Mouse (Mus musculus) cerebellum, adult 2 months (tissue): Measurements from ENCODE around the gene Atp12a. TPM values are rescaled to one million over a fixed set of nuclear protein-coding genes. Genes with fewer than 3 reads are reported as not detected.

Source experiments
- DNase-seq, 2 experiments: peaks; one replicate each; pipeline ENCODE4 v3.0.0; 2021
- H3K27ac ChIP-seq: fragments of 200-500 bp; 2 replicates; pipeline ENCODE4 v1.5.1; 2012; ENCODE audit warnings: low read length, control low read depth, inconsistent platforms; ENCODE audit not compliant: insufficient read depth
- H3K27me3 ChIP-seq: fragments of 200-500 bp; 2 replicates; pipeline ENCODE4 v1.6.1; 2012; ENCODE audit warnings: inconsistent platforms, mild to moderate bottlenecking, low read length, moderate library complexity; ENCODE audit not compliant: control insufficient read depth, insufficient read depth
- H3K4me1 ChIP-seq: fragments of 200-500 bp; 2 replicates; pipeline ENCODE4 v1.6.1; 2011; ENCODE audit warnings: low read length; ENCODE audit not compliant: control insufficient read depth, insufficient read depth
- H3K4me3 ChIP-seq: fragments of 200-500 bp; replicated peaks from 2 replicates; pipeline ENCODE3; 2011; ENCODE audit warnings: mild to moderate bottlenecking, low read depth, low read length, control low read depth; ENCODE audit not compliant: insufficient read depth
- CTCF ChIP-seq: fragments of 200-500 bp; IDR thresholded peaks from 2 replicates; pipeline ENCODE4 v1.5.1; 2011; ENCODE audit warnings: low read depth, mild to moderate bottlenecking, control low read depth, low read length, moderate library complexity, borderline replicate concordance; ENCODE audit not compliant: insufficient read depth
- POLR2A ChIP-seq: fragments of 200-500 bp; IDR thresholded peaks from 2 replicates; pipeline ENCODE4 v1.6.1; 2011; ENCODE audit warnings: low read length, control low read depth, borderline replicate concordance; ENCODE audit not compliant: insufficient read depth
- WGBS: fragments of 180-500 bp; shearing (Covaris S2); methylation state at CpG from one replicate; pipeline ENCODE4 v1.1.7; 2018; 5-methylcytosine and 5-hydroxymethylcytosine counted together
- polyA plus RNA-seq: library from polyadenylated mRNA; depleted of rRNA; stranded (reverse); fragments of >200 nt; gene quantifications from 2 replicates; pipeline ENCODE4 v1.2.3, GENCODE M21; 2012

Gene Atp12a
- polyA plus RNA-seq, 1 experiment: not detected

DNA sequence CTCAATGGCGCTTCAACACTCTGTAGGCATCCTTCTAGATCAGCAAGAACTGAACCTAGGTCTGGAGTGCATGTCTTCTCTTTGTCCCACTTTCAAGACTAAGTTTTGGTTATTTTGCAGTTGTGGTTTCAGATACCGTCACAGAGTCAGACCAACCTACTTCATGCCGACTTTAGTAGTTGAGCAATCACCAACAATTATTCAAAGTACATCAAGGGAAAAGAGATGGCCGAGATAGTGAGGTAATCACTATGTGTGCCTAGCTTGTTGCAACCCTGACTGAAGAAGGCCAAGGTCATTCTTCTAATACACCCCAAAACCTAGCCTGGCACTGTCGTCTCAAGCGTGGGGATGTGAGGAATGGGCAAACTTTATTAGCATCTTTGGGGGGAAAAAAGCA, 8.7 kb upstream of the Atp12a start:
- Histone ChIP-seq H3K27ac (no peak overlapping the region), H3K27me3 (no peaks in the 10 kb centered on the region), H3K4me3 (no peak overlapping the region), H3K4me1 (no peaks in the 10 kb centered on the region)
- no peak for TF ChIP-seq CTCF
- no peak for TF ChIP-seq POLR2A
- no peak for DNase-seq
- WGBS: 90% methylated on average over 6 of the region's 6 CpGs

GRCm38 (mm10) chr14:56358422-56358821, 6.4 kb upstream of the Atp12a start:
- H3K27ac ChIP-seq: no peak overlapping the region
- H3K4me3 ChIP-seq: no peak overlapping the region
- DNase-seq: no peak
- 53% methylated on average over 7 of the region's 7 CpGs for WGBS
- no peaks in the 10 kb centered on the region for H3K27me3 ChIP-seq
- no peaks in the 10 kb centered on the region for H3K4me1 ChIP-seq
- TF ChIP-seq POLR2A: no peak
- TF ChIP-seq CTCF: no peak

- H3K27ac ChIP-seq: no peak overlapping the region
- 50% methylated on average over 6 of the region's 6 CpGs for WGBS
- H3K27me3 ChIP-seq: no peaks in the 10 kb centered on the region
- no peaks in the 10 kb centered on the region for H3K4me1 ChIP-seq
- no peak overlapping the region for H3K4me3 ChIP-seq
- no peak for DNase-seq
- TF ChIP-seq CTCF (no peak), POLR2A (no peak)
These were observed 5.7 kb upstream of the Atp12a start for GRCm38 (mm10) chr14:56359131-56359530.

DNA sequence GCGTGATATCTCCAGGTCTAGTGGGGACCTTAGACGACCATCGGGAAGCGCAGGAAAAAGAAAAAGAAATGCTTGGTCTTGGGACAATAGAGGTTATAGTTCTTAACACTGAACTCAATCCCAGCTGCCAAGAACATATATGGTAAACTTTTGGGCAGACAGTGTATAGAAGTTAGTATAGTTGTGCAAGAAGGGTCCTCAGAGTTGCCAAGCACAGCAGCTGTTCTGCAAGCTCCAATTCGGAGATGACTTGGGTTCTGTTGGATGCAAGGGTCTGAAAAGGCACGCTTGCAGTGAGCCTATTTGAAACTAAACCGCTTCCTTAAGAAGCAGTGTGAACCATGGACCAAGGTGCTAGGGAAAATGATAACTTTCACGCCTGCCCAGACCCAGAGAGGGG, 424 bp downstream of the Atp12a start:
- no peak overlapping the region for H3K27ac ChIP-seq
- TF ChIP-seq CTCF: no peak
- TF ChIP-seq POLR2A: no peak
- peaks cover 1% of the 10 kb centered on the region; the same call in 1 of the 2 replicates for H3K27me3 ChIP-seq
- no peak overlapping the region for H3K4me3 ChIP-seq
- H3K4me1 ChIP-seq: no peaks in the 10 kb centered on the region
- 24% methylated on average over 8 of the region's 8 CpGs for WGBS
- no peak for DNase-seq

DNA sequence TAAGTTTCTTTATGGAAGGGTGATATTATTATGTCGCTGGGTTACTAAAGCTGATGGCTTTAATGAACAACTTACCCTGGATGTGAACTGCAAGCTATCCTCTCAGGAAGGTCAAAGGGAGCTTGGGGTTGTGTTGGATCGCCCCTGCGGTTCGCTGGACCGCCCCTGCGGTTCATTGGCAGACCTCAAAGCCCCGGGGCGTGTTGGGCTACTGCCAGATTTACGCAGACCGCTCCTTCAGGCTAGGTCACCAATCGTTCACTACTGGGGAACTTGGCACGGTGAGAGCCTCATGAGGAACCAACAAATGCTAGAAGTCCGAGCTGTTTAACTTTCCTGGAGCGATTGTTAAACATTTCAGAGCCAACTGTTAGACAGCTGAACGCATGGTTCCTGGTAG, 1.8 kb downstream of the Atp12a start:
- no peak for DNase-seq
- H3K4me1 ChIP-seq: no peaks in the 10 kb centered on the region
- H3K27me3 ChIP-seq: peaks cover 1% of the 10 kb centered on the region; the same call in 1 of the 2 replicates
- TF ChIP-seq POLR2A: no peak
- TF ChIP-seq CTCF: no peak
- 5% methylated on average over 15 of the region's 15 CpGs for WGBS
- no peak overlapping the region for H3K27ac ChIP-seq
- no peak overlapping the region for H3K4me3 ChIP-seq

DNA sequence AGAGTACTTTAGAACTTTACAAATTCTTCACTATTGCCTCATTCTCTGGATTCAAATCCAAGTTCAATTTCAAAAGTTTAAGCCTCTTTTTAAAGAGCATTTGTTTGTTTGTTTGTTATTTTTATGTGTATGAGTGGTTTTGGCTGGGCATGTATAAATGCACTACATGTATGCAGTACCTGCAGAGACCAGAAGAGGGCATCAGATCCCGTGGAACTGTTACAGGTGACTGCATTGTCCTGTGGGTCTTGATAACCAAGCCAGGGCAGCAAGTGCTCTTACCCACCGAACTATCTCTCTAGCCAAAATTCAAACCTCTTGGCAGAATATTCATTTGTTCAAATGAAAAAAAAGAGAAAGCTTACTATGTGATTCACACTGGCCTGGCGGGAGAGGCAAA, 4.0 kb downstream of the Atp12a start:
- DNase-seq: no peak
- WGBS: 53% methylated on average over 3 of the region's 3 CpGs

GRCm38 (mm10) chr14:56375731-56376130, 10.9 kb downstream of the Atp12a start:
- DNase-seq: peak; percentile 75 to 79
- H3K27me3 ChIP-seq: no peaks in the 10 kb centered on the region
- H3K4me1 ChIP-seq: no peaks in the 10 kb centered on the region
- no peak overlapping the region for H3K4me3 ChIP-seq
- 1% methylated on average over 6 of the region's 6 CpGs for WGBS
- TF ChIP-seq POLR2A: no peak
- peak; percentile 83 for TF ChIP-seq CTCF
- H3K27ac ChIP-seq: no peak overlapping the region

More for the DNA sequence above, 4.0 kb downstream of the Atp12a start:
- Histone ChIP-seq H3K27ac (no peak overlapping the region), H3K4me3 (no peak overlapping the region), H3K27me3 (peaks cover 1% of the 10 kb centered on the region; the same call in 1 of the 2 replicates), H3K4me1 (no peaks in the 10 kb centered on the region)
- TF ChIP-seq POLR2A: no peak
- TF ChIP-seq CTCF: peak; percentile 20; the same call in 1 of the 2 replicates

DNA sequence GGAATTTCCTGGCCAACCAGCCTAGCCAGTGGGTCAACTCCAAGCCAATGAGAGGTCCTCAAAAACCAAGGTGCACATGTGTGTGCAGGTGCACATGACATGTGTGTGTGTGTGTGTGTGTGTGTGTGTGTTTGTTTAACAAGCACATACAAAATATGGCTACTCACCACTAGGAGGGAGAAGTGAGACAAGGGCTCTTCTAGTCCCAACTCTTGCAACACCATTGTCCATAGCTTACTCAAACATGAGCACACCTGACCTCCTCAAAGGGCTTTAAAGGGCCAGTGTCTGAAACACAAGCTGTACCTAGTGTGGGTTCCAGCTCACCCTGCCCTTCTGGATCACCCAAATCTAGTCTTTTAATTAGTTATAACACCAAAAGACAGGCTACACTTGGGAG, 12.9 kb downstream of the Atp12a start:
- H3K4me1 ChIP-seq: no peaks in the 10 kb centered on the region
- TF ChIP-seq POLR2A (no peak), CTCF (no peak)
- H3K27me3 ChIP-seq: no peaks in the 10 kb centered on the region
- no peak overlapping the region for H3K27ac ChIP-seq
- DNase-seq: no peak
- no peak overlapping the region for H3K4me3 ChIP-seq
